Mouse (Mus musculus) limb, embryonic 14.5 days (tissue): ENCODE results near the gene Dock1. TPM values are rescaled to one million over a fixed set of nuclear protein-coding genes. Genes with fewer than 3 reads are reported as not detected.

ENCODE experiments used
- ATAC-seq: fragments of 200-750 bp; cut with Nextera tagmentation; 2 replicates; pipeline ENCODE4 v1.8.0; 2017; ENCODE audit warnings: low read depth, moderate number of reproducible peaks, moderate TSS enrichment; ENCODE audit not compliant: low FRiP score
- DNase-seq: peaks from one replicate; pipeline ENCODE4 v3.0.0-alpha.2; 2015; ENCODE audit warnings: low spot score
- H3K27ac ChIP-seq: fragments of 300-500 bp; sonication (generic); replicated peaks from 2 replicates; pipeline ENCODE4 v1.5.1; 2014; ENCODE audit warnings: low read depth, mild to moderate bottlenecking, low read length, moderate library complexity, mixed read lengths
- H3K27me3 ChIP-seq: fragments of 300-500 bp; sonication (generic); 2 replicates; pipeline ENCODE4 v1.6.1; 2014; ENCODE audit warnings: low read length, mixed read lengths; ENCODE audit not compliant: control insufficient read depth, insufficient read depth
- H3K36me3 ChIP-seq: fragments of 300-500 bp; sonication (generic); 2 replicates; pipeline ENCODE4 v1.6.1; 2014; ENCODE audit warnings: mild to moderate bottlenecking, low read length, moderate library complexity, mixed read lengths; ENCODE audit not compliant: control insufficient read depth, insufficient read depth
- H3K4me1 ChIP-seq: fragments of 300-500 bp; sonication (generic); 2 replicates; pipeline ENCODE4 v1.6.1; 2014; ENCODE audit warnings: antibody characterized with exemption, low read length, mixed read lengths; ENCODE audit not compliant: control insufficient read depth, insufficient read depth
- H3K4me2 ChIP-seq: fragments of 300-500 bp; sonication (generic); replicated peaks from 2 replicates; pipeline ENCODE4 v1.6.1; 2014; ENCODE audit warnings: low read depth, mild to moderate bottlenecking, low read length, moderate library complexity; ENCODE audit not compliant: severe bottlenecking
- H3K4me3 ChIP-seq: fragments of 300-500 bp; sonication (generic); replicated peaks from 2 replicates; pipeline ENCODE4 v1.5.1; 2014; ENCODE audit warnings: low read length
- H3K9ac ChIP-seq: fragments of 300-500 bp; sonication (generic); 2 replicates; pipeline ENCODE4 v1.6.1; 2014; ENCODE audit warnings: mild to moderate bottlenecking, low read depth, low read length, moderate library complexity; ENCODE audit not compliant: severe bottlenecking
- H3K9me3 ChIP-seq: fragments of 300-500 bp; sonication (generic); 2 replicates; pipeline ENCODE4 v1.6.1; 2016; ENCODE audit warnings: low read length; ENCODE audit not compliant: control insufficient read depth
- POLR2A ChIP-seq: fragments of 200-500 bp; IDR thresholded peaks from 2 replicates; pipeline ENCODE4 v1.8.0; 2012; ENCODE audit warnings: inconsistent platforms, mild to moderate bottlenecking, moderate library complexity, borderline replicate concordance; ENCODE audit not compliant: insufficient read depth, insufficient read length; ENCODE audit errors: extremely low read depth
- WGBS: fragments of 180-500 bp; shearing (Covaris S2); extraction: QIAGEN DNeasy Blood & Tissue Kit; methylation state at CpG from one replicate; pipeline ENCODE4 v1.1.7; 2014; 5-methylcytosine and 5-hydroxymethylcytosine counted together
- polyA plus RNA-seq, 2 experiments: library from polyadenylated mRNA; depleted of rRNA in 1 of 2; stranded (reverse) in 1 of 2; unstranded in 1 of 2; fragments of >200 nt; fragmentation: Nextera tagmentation in 1 of 2; extraction: Ambion mirVana in 1 of 2; gene quantifications; 2 replicates each; pipeline versions ENCODE4 v1.2.1 to v1.2.3; 2012 to 2014

The Dock1 gene
- polyA plus RNA-seq, 2 experiments: 35.7 to 40.0 TPM

GRCm38 (mm10) chr7:134821264-134821663 lies 150.8 kb downstream of the Dock1 start:
- TF ChIP-seq POLR2A: no peak
- Histone ChIP-seq H3K27ac (no peak overlapping the region), H3K4me1 (no peaks in the 10 kb centered on the region; the same call in 1 of the 2 replicates), H3K4me3 (no peak overlapping the region), H3K9me3 (no peaks in the 10 kb centered on the region), H3K27me3 (no peaks in the 10 kb centered on the region), H3K9ac (no peak overlapping the region), H3K4me2 (no peak overlapping the region), H3K36me3 (peaks cover 6% of the 10 kb centered on the region; the same call in 1 of the 2 replicates)
- DNase-seq (no peak), ATAC-seq (no peak)
- 43% methylated on average over 1 of the region's 1 CpGs for WGBS

GRCm38 (mm10) chr7:134822006-134822405 lies 151.6 kb downstream of the Dock1 start:
- no peak for TF ChIP-seq POLR2A
- DNase-seq: no peak
- Histone ChIP-seq H3K4me3 (no peak overlapping the region), H3K4me1 (no peaks in the 10 kb centered on the region; the same call in 1 of the 2 replicates), H3K9me3 (no peaks in the 10 kb centered on the region), H3K4me2 (no peak overlapping the region), H3K36me3 (peaks cover 3% of the 10 kb centered on the region; the same call in 1 of the 2 replicates), H3K27me3 (no peaks in the 10 kb centered on the region), H3K9ac (no peak overlapping the region), H3K27ac (no peak overlapping the region)
- 68% methylated on average over 3 of the region's 3 CpGs for WGBS
- ATAC-seq: no peak

GRCm38 (mm10) chr7:134823891-134824290 lies 153.4 kb downstream of the Dock1 start:
- ATAC-seq (no peak), DNase-seq (no peak)
- no peak overlapping the region for H3K4me2 ChIP-seq
- no peaks in the 10 kb centered on the region for H3K27me3 ChIP-seq
- TF ChIP-seq POLR2A: no peak
- H3K9ac ChIP-seq: no peak overlapping the region
- H3K27ac ChIP-seq: no peak overlapping the region
- no peaks in the 10 kb centered on the region; the same call in 1 of the 2 replicates for H3K4me1 ChIP-seq
- no peaks in the 10 kb centered on the region for H3K9me3 ChIP-seq
- WGBS: 65% methylated on average over 4 of the region's 4 CpGs
- H3K36me3 ChIP-seq: peaks cover 3% of the 10 kb centered on the region; the same call in 1 of the 2 replicates
- no peak overlapping the region for H3K4me3 ChIP-seq

- no peak overlapping the region for H3K4me2 ChIP-seq
- H3K9ac ChIP-seq: no peak overlapping the region
- no peak for DNase-seq
- H3K9me3 ChIP-seq: no peaks in the 10 kb centered on the region
- no peaks in the 10 kb centered on the region for H3K4me1 ChIP-seq
- no peak overlapping the region for H3K4me3 ChIP-seq
- ATAC-seq: no peak
- no peak for TF ChIP-seq POLR2A
- no peak overlapping the region for H3K27ac ChIP-seq
- WGBS: 86% methylated on average over 2 of the region's 2 CpGs
- H3K27me3 ChIP-seq: no peaks in the 10 kb centered on the region
- peaks cover 4% of the 10 kb centered on the region for H3K36me3 ChIP-seq
Measured at GRCm38 (mm10) chr7:134840066-134840465, 169.6 kb downstream of the Dock1 start.

- Histone ChIP-seq H3K4me3 (no peak overlapping the region), H3K4me1 (no peaks in the 10 kb centered on the region), H3K36me3 (peaks cover 4% of the 10 kb centered on the region; the same call in 1 of the 2 replicates), H3K9ac (no peak overlapping the region), H3K9me3 (no peaks in the 10 kb centered on the region), H3K4me2 (no peak overlapping the region), H3K27ac (no peak overlapping the region), H3K27me3 (no peaks in the 10 kb centered on the region)
- no peak for TF ChIP-seq POLR2A
- WGBS: 85% methylated on average over 4 of the region's 4 CpGs
- DNase-seq (no peak), ATAC-seq (no peak)
Measured at GRCm38 (mm10) chr7:134842751-134843150, 172.3 kb downstream of the Dock1 start.

GRCm38 (mm10) chr7:134862000-134862399 lies 191.5 kb downstream of the Dock1 start:
- Histone ChIP-seq H3K4me3 (no peak overlapping the region), H3K9ac (no peak overlapping the region), H3K27me3 (no peaks in the 10 kb centered on the region), H3K36me3 (no peaks in the 10 kb centered on the region; the same call in 1 of the 2 replicates), H3K27ac (no peak overlapping the region), H3K4me2 (no peak overlapping the region), H3K9me3 (no peaks in the 10 kb centered on the region), H3K4me1 (no peaks in the 10 kb centered on the region)
- no peak for ATAC-seq
- TF ChIP-seq POLR2A: no peak
- 89% methylated on average over 6 of the region's 6 CpGs for WGBS
- DNase-seq: no peak
